Mouse (Mus musculus): Measurements from ENCODE around the gene Ift43. TPM values are rescaled to one million over a fixed set of nuclear protein-coding genes. Genes with fewer than 3 reads are reported as not detected.

Ift43 gene
- polyA plus RNA-seq, 1 experiment from 2014 or later, result 66.7 TPM

- 80% methylated on average over 4 of the region's 4 CpGs for WGBS
- no peak for ATAC-seq
- H3K27me3 ChIP-seq (replicated peaks; ENCODE audit: control insufficient read depth, insufficient read depth, low read length), result no peaks in the 10 kb centered on the region
- no peak overlapping the region for H3K9ac ChIP-seq (ENCODE audit: low read depth, low read length)
- peaks cover 5% of the 10 kb centered on the region for H3K36me3 ChIP-seq (ENCODE audit: control insufficient read depth, insufficient read depth, low read length)
- no peak overlapping the region for H3K4me2 ChIP-seq (ENCODE audit: low read depth, low read length)
- H3K4me3 ChIP-seq (ENCODE audit: low read length), result no peak overlapping the region
- no peaks in the 10 kb centered on the region for H3K4me1 ChIP-seq (ENCODE audit: control insufficient read depth, insufficient read depth, low read length)
- no peaks in the 10 kb centered on the region for H3K9me3 ChIP-seq (ENCODE audit: control insufficient read depth, low read length)
- no peak overlapping the region for H3K27ac ChIP-seq (ENCODE audit: low read length)
Observed at GRCm38 (mm10) chr12:86090764-86091163, 8.4 kb downstream of the Ift43 start.

GRCm38 (mm10) chr12:86091601-86092132 lies 9.3 kb downstream of the Ift43 start:
- ATAC-seq, result 0 out of 2 replicates have a peak, but pooled peaks have one; percentile 39
- H3K4me2 ChIP-seq (ENCODE audit: low read depth, low read length), result no peak overlapping the region

GRCm38 (mm10) chr12:86094075-86094474 lies 11.7 kb downstream of the Ift43 start:
- no peaks in the 10 kb centered on the region for H3K9me3 ChIP-seq (ENCODE audit: control insufficient read depth, low read length)
- no peak overlapping the region for H3K4me2 ChIP-seq (ENCODE audit: low read depth, low read length)
- H3K36me3 ChIP-seq (ENCODE audit: control insufficient read depth, insufficient read depth, low read length), result peaks cover 2% of the 10 kb centered on the region; the same call in 1 of the 2 replicates
- 82% methylated on average over 4 of the region's 4 CpGs for WGBS
- no peak overlapping the region for H3K4me3 ChIP-seq (ENCODE audit: low read length)
- H3K27me3 ChIP-seq (replicated peaks; ENCODE audit: control insufficient read depth, insufficient read depth, low read length), result no peaks in the 10 kb centered on the region
- H3K9ac ChIP-seq (ENCODE audit: low read depth, low read length), result no peak overlapping the region
- H3K27ac ChIP-seq (ENCODE audit: low read length), result no peak overlapping the region
- H3K4me1 ChIP-seq (ENCODE audit: control insufficient read depth, insufficient read depth, low read length), result no peaks in the 10 kb centered on the region
- peak; percentile 54 for ATAC-seq

More at GRCm38 (mm10) chr12:86091601-86092132, 9.3 kb downstream of the Ift43 start:
- no peak overlapping the region for H3K4me3 ChIP-seq (ENCODE audit: low read length)
- H3K27ac ChIP-seq (ENCODE audit: low read length), result 0 out of 2 replicates have a peak overlapping the region, but pooled peaks have one; percentile 4
- no peaks in the 10 kb centered on the region for H3K27me3 ChIP-seq (replicated peaks; ENCODE audit: control insufficient read depth, insufficient read depth, low read length)
- H3K36me3 ChIP-seq (ENCODE audit: control insufficient read depth, insufficient read depth, low read length), result peaks cover 5% of the 10 kb centered on the region; the same call in 1 of the 2 replicates
- no peaks in the 10 kb centered on the region for H3K9me3 ChIP-seq (ENCODE audit: control insufficient read depth, low read length)
- no peak overlapping the region for H3K9ac ChIP-seq (ENCODE audit: low read depth, low read length)
- no peaks in the 10 kb centered on the region for H3K4me1 ChIP-seq (ENCODE audit: control insufficient read depth, insufficient read depth, low read length)
- 63% methylated on average over 18 of the region's 18 CpGs for WGBS

- no peak for ATAC-seq
- H3K36me3 ChIP-seq (ENCODE audit: control insufficient read depth, insufficient read depth, low read length), result no peaks in the 10 kb centered on the region
- H3K4me2 ChIP-seq (ENCODE audit: low read depth, low read length), result no peak overlapping the region
- H3K4me3 ChIP-seq (ENCODE audit: low read length), result no peak overlapping the region
- H3K9ac ChIP-seq (ENCODE audit: low read depth, low read length), result no peak overlapping the region
- H3K9me3 ChIP-seq (ENCODE audit: control insufficient read depth, low read length), result no peaks in the 10 kb centered on the region
- H3K4me1 ChIP-seq (ENCODE audit: control insufficient read depth, insufficient read depth, low read length), result no peaks in the 10 kb centered on the region
- WGBS, result 89% methylated on average over 4 of the region's 4 CpGs
- H3K27me3 ChIP-seq (replicated peaks; ENCODE audit: control insufficient read depth, insufficient read depth, low read length), result no peaks in the 10 kb centered on the region
- no peak overlapping the region for H3K27ac ChIP-seq (ENCODE audit: low read length)
Observed at GRCm38 (mm10) chr12:86095806-86096205, 13.5 kb downstream of the Ift43 start.

GRCm38 (mm10) chr12:86097781-86098180 lies 15.4 kb downstream of the Ift43 start:
- no peaks in the 10 kb centered on the region for H3K36me3 ChIP-seq (ENCODE audit: control insufficient read depth, insufficient read depth, low read length)
- H3K27ac ChIP-seq (ENCODE audit: low read length), result no peak overlapping the region
- no peak overlapping the region for H3K9ac ChIP-seq (ENCODE audit: low read depth, low read length)
- 85% methylated on average over 11 of the region's 11 CpGs for WGBS
- no peak overlapping the region for H3K4me3 ChIP-seq (ENCODE audit: low read length)
- H3K9me3 ChIP-seq (ENCODE audit: control insufficient read depth, low read length), result no peaks in the 10 kb centered on the region
- no peak for ATAC-seq
- no peak overlapping the region for H3K4me2 ChIP-seq (ENCODE audit: low read depth, low read length)
- no peaks in the 10 kb centered on the region for H3K27me3 ChIP-seq (replicated peaks; ENCODE audit: control insufficient read depth, insufficient read depth, low read length)
- no peaks in the 10 kb centered on the region for H3K4me1 ChIP-seq (ENCODE audit: control insufficient read depth, insufficient read depth, low read length)

GRCm38 (mm10) chr12:86100711-86101110 lies 18.4 kb downstream of the Ift43 start:
- Histone ChIP-seq H3K9me3 (ENCODE audit: control insufficient read depth, low read length) (no peaks in the 10 kb centered on the region), H3K27me3 (replicated peaks; ENCODE audit: control insufficient read depth, insufficient read depth, low read length) (no peaks in the 10 kb centered on the region), H3K36me3 (ENCODE audit: control insufficient read depth, insufficient read depth, low read length) (no peaks in the 10 kb centered on the region), H3K9ac (ENCODE audit: low read depth, low read length) (no peak overlapping the region), H3K4me2 (ENCODE audit: low read depth, low read length) (no peak overlapping the region), H3K27ac (ENCODE audit: low read length) (no peak overlapping the region), H3K4me1 (ENCODE audit: control insufficient read depth, insufficient read depth, low read length) (peaks cover 8% of the 10 kb centered on the region), H3K4me3 (ENCODE audit: low read length) (no peak overlapping the region)
- WGBS, result 93% methylated on average over 3 of the region's 3 CpGs
- ATAC-seq, result no peak

GRCm38 (mm10) chr12:86102686-86103085 lies 20.3 kb downstream of the Ift43 start:
- ATAC-seq, result no peak
- H3K27me3 ChIP-seq (replicated peaks; ENCODE audit: control insufficient read depth, insufficient read depth, low read length), result no peaks in the 10 kb centered on the region
- H3K4me1 ChIP-seq (ENCODE audit: control insufficient read depth, insufficient read depth, low read length), result peaks cover 8% of the 10 kb centered on the region
- H3K4me3 ChIP-seq (ENCODE audit: low read length), result no peak overlapping the region
- WGBS, result 73% methylated on average over 8 of the region's 8 CpGs
- no peak overlapping the region for H3K27ac ChIP-seq (ENCODE audit: low read length)
- H3K36me3 ChIP-seq (ENCODE audit: control insufficient read depth, insufficient read depth, low read length), result no peaks in the 10 kb centered on the region
- no peaks in the 10 kb centered on the region for H3K9me3 ChIP-seq (ENCODE audit: control insufficient read depth, low read length)
- H3K4me2 ChIP-seq (ENCODE audit: low read depth, low read length), result no peak overlapping the region
- no peak overlapping the region for H3K9ac ChIP-seq (ENCODE audit: low read depth, low read length)

- H3K27me3 ChIP-seq (replicated peaks; ENCODE audit: control insufficient read depth, insufficient read depth, low read length), result no peaks in the 10 kb centered on the region
- peaks cover 8% of the 10 kb centered on the region for H3K4me1 ChIP-seq (ENCODE audit: control insufficient read depth, insufficient read depth, low read length)
- H3K4me2 ChIP-seq (ENCODE audit: low read depth, low read length), result no peak overlapping the region
- no peaks in the 10 kb centered on the region for H3K9me3 ChIP-seq (ENCODE audit: control insufficient read depth, low read length)
- no peak overlapping the region for H3K9ac ChIP-seq (ENCODE audit: low read depth, low read length)
- no peak for ATAC-seq
- WGBS, result 58% methylated on average over 11 of the region's 11 CpGs
- no peaks in the 10 kb centered on the region for H3K36me3 ChIP-seq (ENCODE audit: control insufficient read depth, insufficient read depth, low read length)
- peak overlapping the region; percentile 39; the same call in 1 of the 2 replicates for H3K27ac ChIP-seq (ENCODE audit: low read length)
- no peak overlapping the region for H3K4me3 ChIP-seq (ENCODE audit: low read length)
Observed at GRCm38 (mm10) chr12:86103391-86103790, 21.1 kb downstream of the Ift43 start.

- H3K27me3 ChIP-seq (replicated peaks; ENCODE audit: control insufficient read depth, insufficient read depth, low read length), result no peaks in the 10 kb centered on the region
- 27% methylated on average over 8 of the region's 8 CpGs for WGBS
- H3K4me3 ChIP-seq (ENCODE audit: low read length), result no peak overlapping the region
- peaks cover 8% of the 10 kb centered on the region for H3K4me1 ChIP-seq (ENCODE audit: control insufficient read depth, insufficient read depth, low read length)
- no peak overlapping the region for H3K9ac ChIP-seq (ENCODE audit: low read depth, low read length)
- peak; percentile 46 for ATAC-seq
- no peaks in the 10 kb centered on the region for H3K36me3 ChIP-seq (ENCODE audit: control insufficient read depth, insufficient read depth, low read length)
- H3K9me3 ChIP-seq (ENCODE audit: control insufficient read depth, low read length), result no peaks in the 10 kb centered on the region
- peak overlapping the region; percentile 39; the same call in 1 of the 2 replicates for H3K27ac ChIP-seq (ENCODE audit: low read length)
- no peak overlapping the region for H3K4me2 ChIP-seq (ENCODE audit: low read depth, low read length)
Observed at GRCm38 (mm10) chr12:86103852-86104251, 21.5 kb downstream of the Ift43 start.

- Histone ChIP-seq H3K4me1 (ENCODE audit: control insufficient read depth, insufficient read depth, low read length) (peaks cover 8% of the 10 kb centered on the region), H3K9ac (ENCODE audit: low read depth, low read length) (no peak overlapping the region), H3K27me3 (replicated peaks; ENCODE audit: control insufficient read depth, insufficient read depth, low read length) (no peaks in the 10 kb centered on the region), H3K4me2 (ENCODE audit: low read depth, low read length) (no peak overlapping the region), H3K4me3 (ENCODE audit: low read length) (no peak overlapping the region), H3K27ac (ENCODE audit: low read length) (no peak overlapping the region), H3K9me3 (ENCODE audit: control insufficient read depth, low read length) (no peaks in the 10 kb centered on the region), H3K36me3 (ENCODE audit: control insufficient read depth, insufficient read depth, low read length) (no peaks in the 10 kb centered on the region)
- peak; percentile 61 for ATAC-seq
- WGBS, result 58% methylated on average over 11 of the region's 11 CpGs
Observed at GRCm38 (mm10) chr12:86104297-86104696, 22.0 kb downstream of the Ift43 start.

All from intestine, embryonic 16.5 days (tissue).